Mouse (Mus musculus) testis, postnatal 14 days (tissue): ENCODE data around the gene Pdcd2l.
"Not testable (repeated sequence)": the region's sequence is repeated elsewhere in the genome, so short reads cannot be mapped to it uniquely, and the experiment has no call there.

Experiments
- DNase-seq: peaks from one replicate; pipeline ENCODE4 v3.0.0; 2021; ENCODE audit warnings: low spot score

Gene Pdcd2l

DNA sequence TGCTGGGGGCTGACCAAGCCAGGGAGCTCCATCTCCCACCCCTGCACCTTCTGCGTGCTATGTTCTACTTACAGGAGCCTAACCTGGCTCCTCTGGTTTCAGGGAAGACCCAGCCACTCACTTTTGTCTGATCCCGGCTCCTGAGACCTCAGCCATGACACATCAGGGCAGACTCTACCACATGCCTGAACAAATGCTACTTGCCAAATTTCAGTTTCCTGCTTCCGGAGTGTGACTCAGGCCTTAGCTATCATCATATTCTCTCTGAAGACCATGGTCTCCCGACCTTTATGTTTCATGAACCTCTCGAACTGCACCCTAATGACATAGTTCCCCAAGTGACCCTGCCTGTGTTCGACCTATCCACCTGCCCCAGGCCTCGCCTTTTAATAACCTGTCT, 16.8 kb upstream of the Pdcd2l start:
- no peak for DNase-seq

GRCm38 (mm10) chr7:34208027-34208745, 11.7 kb upstream of the Pdcd2l start:
- no peak for DNase-seq

DNA sequence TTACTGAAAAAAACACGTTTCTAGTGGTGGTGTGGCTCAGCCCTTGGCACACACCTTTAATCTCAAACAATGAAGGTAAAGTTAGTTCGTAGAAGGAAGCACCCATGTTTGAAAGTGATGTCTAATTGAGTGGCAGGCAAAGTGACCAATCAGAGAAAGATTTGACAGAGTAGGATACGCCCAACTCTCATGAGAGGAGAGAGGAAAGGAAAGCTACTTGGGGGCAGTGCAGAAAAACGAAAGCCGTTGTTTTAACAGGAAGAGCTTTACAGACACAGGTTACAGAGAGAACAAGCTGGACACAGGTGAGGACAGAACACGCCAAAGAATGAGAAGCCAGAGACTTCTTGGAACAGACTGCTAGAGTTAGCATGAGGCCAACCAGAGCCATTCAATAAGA, 9.9 kb upstream of the Pdcd2l start:
- no peak for DNase-seq

GRCm38 (mm10) chr7:34202147-34202546, 5.7 kb upstream of the Pdcd2l start:
- DNase-seq = not testable (repeated sequence)

DNA sequence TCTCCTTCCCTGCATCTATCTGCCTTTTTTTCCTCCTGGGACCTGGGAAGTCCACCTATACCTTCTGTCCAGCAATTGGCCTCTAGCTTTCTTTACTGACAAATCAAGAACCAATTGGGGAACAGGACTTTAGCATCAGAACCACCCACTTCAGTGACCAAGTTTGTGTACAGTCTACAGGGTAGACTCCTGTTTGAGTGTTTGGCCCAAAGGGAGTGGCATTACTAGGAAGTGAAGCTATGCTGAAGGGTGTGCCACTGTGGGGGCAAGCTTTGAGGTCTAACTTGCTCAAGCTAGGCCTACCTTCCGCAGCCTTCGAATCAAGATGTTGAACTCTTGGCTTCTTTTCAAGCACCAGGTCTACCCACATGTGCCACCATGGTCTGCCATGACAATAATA, 4.4 kb upstream of the Pdcd2l start:
- DNase-seq = no peak

DNA sequence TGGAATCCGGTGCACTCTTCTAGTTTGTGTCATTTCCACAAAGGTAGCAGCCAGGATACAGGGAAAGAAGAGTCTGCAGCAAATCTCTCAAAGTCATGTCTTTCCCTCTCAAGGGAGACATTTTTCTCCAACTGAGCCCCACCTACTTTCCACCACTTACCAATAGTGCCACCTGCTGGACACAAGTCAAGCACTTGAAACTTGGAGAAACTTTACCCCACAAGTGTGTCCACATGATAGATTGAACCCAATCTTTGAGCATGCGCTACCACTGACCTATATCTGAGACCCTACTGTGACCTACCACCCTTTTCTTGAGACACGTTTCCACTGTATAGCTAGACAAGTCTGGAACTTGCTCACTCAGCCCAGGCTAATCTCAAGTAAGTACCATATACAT, 1.9 kb upstream of the Pdcd2l start:
- DNase-seq = no peak

- DNase-seq = no peak
Observed at GRCm38 (mm10) chr7:34195632-34196031, 829 bp downstream of the Pdcd2l start.

GRCm38 (mm10) chr7:34192825-34193224, 3.6 kb downstream of the Pdcd2l start:
- no peak for DNase-seq

GRCm38 (mm10) chr7:34189376-34189989, 7.0 kb downstream of the Pdcd2l start:
- DNase-seq = no peak

DNA sequence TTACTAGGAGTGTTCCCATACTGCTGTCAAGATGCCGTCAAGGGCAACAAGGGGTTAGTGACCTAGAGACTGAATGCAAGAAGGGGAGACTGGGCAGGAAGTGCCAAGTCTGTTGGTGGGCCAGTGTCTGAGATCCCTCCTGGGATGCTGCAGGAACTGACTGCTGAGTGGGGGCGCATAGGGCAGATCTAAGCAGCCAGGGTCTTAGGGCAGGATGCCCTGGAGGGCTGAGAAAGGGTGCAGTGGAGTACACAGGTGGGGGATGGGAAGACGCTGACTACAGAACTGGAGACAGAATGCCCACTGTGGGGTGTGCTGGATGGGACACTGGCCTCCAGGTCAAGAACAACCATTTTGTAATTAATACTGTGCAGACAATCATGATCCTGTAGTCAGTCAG, 12.7 kb downstream of the Pdcd2l start:
- no peak for DNase-seq

GRCm38 (mm10) chr7:34183356-34183755, 13.1 kb downstream of the Pdcd2l start:
- no peak for DNase-seq

- DNase-seq = not testable (repeated sequence)
Observed at GRCm38 (mm10) chr7:34176241-34176640, 20.2 kb downstream of the Pdcd2l start.

DNA sequence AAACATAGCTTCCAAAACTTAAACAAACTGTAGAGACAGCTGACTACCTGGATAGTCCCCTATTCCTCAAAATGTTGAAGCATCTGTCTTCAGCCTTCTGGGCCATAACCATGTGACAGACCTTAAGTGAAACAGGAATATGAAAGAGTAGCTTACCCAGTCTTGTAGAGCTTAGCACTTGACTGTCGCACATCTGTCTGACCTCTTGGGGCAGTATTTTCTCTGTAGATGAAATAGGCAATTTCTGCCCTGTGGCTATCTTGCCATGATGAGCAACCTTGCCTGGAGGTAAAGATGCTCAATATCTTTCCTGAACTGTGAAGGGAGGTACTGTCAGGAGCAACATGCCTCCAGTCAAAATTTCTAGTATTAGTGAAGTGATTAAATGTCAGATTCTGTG, 24.2 kb downstream of the Pdcd2l start:
- no peak for DNase-seq

DNA sequence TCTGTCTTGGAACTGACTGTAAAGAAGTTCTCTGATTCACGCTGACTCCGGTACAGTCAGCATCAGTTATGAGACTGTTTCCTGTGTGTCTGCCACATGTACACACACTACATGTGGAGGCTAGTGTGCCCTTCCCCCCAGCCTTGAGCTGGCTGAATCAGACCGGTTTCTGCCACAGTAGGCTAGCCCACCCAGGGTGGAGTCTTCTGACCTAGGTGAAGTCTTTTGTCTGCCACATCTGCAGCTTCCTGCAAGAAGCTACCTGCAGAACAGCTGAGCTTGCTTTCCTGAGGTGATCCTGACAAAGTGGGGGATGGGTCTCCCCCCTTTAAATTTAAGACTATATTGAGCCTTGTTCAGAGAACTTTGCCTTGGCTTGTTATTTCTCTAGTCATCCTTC, 27.0 kb downstream of the Pdcd2l start, which contains the start of gene Uba2:
Gene Uba2, minus strand, starts transcription at position 146 of the 400 bp plus-strand sequence.
- DNase-seq = no peak

GRCm38 (mm10) chr7:34168470-34169251, 27.8 kb downstream of the Pdcd2l start:
- peak; percentile 90 for DNase-seq

- no peak for DNase-seq
Observed at GRCm38 (mm10) chr7:34167766-34168469, 28.5 kb downstream of the Pdcd2l start.

DNA sequence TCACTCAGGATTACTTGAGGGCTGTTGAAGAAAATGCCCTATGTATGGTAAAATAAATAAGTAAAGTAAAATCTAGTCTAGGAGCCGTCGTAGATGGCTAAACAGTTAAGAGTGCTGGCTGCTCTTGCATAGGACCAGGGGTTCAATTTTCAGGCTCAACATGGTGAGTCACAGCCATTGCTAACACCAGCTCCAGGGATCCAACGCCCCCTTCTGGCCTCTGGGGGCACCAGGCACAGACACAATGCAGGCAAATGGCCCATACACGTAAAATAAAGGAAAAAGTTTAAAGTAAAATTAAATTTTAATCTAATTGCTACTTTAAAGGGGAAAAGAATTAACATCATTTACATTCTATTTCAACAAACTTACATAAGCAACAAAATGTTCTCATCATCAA, 29.6 kb downstream of the Pdcd2l start:
- no peak for DNase-seq

DNA sequence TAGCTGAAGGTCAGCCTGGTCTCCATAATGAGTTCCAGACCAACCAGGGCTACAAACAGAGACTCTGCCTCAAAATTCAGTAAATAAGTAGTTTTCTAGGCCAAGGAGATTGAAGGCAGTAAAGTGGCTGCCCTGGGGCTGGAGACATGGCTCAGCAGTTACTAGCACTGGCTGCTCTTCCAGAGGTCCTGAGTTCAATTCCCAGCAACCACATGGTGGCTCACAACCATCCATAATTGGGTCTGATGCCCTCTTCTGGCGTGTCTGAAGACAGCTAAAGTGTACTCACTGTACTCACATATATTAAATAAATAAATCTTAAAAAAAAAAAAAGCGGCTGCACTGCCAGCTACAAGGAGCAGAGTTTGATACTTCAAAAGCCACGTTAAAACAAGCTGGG, 30.5 kb downstream of the Pdcd2l start:
- no peak for DNase-seq

GRCm38 (mm10) chr7:34164671-34165070, 31.8 kb downstream of the Pdcd2l start:
- DNase-seq = no peak

DNA sequence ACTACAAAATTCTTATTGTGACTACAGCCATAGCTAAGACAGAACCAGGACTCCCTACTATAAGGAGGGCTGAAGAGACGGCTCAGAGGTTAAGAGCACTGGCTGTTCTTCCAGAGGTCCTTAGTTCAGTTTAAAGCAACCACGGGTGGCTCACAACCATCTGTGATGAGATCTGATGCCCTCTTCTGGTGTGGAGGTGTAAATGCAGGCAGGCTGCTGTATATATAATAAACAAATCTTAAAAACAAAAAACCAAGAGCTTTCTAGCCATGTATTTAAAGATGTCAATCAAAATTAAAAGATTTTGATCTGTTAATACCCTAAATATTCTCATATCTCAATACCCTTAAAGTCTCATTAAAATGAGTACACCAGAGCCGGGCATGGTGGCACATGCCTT, 37.3 kb downstream of the Pdcd2l start:
- no peak for DNase-seq

GRCm38 (mm10) chr7:34157994-34158393, 38.5 kb downstream of the Pdcd2l start:
- no peak for DNase-seq

DNA sequence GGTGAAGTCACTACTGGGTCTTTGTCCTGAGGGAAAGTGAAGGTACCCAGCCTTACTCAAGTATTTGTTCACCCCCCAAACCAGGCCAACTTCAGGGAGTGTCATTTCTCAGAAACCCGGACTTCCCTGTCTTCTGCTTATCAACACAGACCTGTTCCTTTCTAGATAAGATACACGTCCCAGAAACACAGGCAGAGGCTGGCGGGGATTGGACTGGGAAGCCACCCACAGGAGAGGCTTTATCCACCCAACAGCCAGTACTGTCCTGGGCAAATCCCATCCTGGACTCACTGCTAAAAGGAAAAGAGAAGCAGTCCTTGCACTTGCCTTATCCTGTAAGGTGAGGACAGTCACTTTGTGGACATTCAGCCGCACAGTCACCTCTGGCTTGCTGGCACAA, 49.3 kb downstream of the Pdcd2l start:
- DNase-seq = no peak
